Mouse (Mus musculus) right cerebral cortex, postnatal 4 days (tissue): ENCODE results near the gene Dlgap4.
"Not testable (repeated sequence)": the region's sequence is repeated elsewhere in the genome, so short reads cannot be mapped to it uniquely, and the experiment has no call there.

Experiments used
- DNase-seq: peaks from one replicate; pipeline ENCODE4 v3.0.0-alpha.2; 2022

The Dlgap4 gene

DNA sequence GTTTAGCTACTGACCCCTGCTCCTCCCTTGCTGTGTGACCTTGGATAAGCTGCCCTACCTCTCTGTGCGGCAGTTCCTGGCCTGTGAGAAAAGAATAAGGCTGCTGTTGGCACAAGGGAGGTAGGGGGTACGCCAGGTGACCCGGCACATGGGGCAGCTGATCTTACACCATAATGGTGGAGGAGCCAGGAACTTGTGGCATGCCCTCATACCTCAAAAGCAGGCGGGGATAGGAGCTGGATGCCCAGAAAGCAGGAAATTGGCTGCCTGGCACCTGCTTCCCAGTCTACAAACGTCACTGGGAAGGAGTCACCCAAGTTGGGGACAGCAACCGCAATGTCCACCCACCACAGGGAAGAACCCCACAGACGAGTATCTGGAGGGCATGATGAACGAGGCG, 166.6 kb downstream of the Dlgap4 start:
- no peak for DNase-seq

DNA sequence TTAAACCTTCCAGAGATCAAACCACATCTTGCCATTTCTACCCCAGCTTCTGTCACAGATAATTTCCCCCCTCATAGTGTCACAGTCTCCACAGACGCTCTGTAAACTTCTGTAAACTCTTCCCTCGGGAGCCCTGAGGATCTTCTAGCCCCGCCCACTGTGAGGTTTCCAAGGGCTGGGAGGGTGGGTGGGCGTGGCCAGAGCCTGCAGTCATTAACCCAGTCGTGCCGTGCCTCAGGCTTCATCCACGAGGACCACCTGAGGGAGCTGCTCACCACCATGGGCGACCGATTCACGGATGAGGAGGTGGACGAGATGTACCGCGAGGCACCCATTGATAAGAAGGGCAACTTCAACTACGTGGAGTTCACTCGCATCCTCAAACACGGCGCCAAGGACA, 167.2 kb downstream of the Dlgap4 start:
- no peak for DNase-seq

DNA sequence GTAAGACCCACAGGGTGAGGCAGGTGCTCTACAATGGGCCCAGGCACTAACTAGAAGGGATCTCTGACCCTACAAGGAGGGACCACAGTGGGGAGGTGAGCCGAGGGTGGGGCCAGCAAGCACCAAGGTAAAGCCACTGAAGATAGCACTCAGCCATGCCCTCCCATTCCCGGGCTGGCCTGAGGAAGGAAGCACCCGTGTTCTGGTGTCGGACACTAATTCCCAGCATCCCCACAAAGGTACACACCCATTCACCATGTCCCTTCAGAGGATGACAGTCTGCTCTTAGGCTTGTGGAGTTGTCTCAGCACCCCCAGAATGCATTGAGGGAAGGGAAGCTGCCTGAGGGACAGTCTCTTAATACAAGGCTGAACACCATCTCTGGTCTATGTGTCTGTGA, 167.8 kb downstream of the Dlgap4 start:
- no peak for DNase-seq

DNA sequence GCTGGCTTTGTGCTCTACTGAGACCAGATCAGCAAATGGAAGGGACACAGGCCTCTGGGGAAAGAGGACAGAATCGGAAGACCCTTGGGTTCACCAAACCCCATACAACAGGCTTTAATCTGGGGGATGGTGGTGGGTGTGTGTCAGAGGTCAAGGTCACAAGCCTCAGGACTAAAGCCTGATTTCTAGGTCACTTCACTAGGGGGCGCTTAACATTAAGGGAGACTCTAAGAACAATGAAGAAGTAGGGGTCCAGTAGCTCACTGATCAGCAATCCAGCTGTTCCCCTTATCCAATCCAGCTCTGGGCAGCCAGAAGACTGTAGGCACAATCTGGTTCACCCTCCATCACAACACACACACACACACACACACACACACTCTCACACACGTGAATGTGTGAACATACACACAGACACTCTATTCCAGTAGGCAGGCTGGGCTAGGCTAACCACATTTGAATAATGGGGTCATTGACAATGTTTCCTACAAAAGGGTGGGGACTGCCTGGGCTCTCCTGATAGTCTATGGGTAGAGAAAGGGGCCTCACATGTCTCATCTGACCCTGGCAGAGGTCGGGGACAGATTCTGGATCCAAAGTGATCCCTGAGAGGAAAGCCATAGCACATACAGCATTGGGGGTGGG, 168.5 kb downstream of the Dlgap4 start:
- DNase-seq, result no peak

DNA sequence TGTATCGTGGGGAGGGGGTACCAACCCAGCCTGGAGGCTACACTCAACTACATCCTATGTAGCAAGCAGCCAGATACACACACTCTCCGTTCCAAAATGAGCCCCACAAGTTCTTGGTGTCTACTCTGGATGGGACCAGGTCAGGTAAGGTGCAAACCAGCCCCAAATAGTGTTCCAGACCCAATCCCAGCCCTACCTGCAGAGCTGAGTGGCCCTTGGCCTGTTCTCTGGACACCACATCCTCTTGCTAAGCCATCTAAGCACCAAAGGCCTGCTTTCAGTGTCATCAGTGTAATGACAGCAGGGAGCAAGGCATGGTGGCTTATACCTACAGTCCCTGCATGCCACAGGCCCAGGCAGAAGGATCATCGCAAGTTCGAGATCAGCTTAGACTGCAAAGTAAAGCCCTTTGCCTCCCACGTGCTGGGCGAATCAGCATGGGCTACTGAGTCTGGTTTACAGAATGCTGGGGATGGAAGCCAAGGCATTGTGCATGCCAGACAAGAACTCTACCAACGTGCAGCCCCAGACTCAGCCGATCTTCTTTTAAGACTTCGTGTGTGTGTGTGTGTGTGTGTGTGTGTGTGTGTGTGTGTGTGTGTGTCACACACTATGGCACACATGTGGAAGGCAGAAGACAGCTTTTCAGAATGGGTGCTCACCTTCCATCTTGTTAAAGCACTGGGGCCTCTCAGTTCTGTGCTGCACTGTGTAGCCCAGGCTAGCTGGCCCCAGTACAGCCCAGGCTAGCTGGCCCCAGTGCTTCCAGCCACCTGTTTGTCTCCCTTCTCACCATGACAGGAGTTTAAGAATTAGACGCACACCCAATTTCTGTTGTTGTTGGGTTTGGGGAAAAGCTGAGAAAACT, 169.2 kb downstream of the Dlgap4 start:
- DNase-seq, result no peak

DNA sequence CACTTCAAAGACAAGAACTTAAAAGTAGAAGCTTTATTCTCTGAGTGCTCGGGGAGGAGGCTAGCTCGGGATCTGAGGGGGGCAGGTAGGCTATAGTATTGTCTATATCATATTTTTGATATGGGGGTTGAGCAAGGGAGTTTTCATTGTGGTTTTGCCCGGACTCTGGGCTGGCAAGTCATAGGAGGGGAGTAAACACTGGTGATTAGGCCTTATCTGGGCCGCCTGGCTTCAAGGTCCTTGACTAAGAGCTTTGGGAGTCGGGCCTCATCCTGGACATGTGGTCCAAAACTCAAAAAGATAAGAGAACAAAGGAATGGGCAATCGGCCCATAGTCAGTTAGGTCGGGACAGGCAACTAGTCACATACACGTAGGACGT, 169.8 kb downstream of the Dlgap4 start:
- no peak for DNase-seq

DNA sequence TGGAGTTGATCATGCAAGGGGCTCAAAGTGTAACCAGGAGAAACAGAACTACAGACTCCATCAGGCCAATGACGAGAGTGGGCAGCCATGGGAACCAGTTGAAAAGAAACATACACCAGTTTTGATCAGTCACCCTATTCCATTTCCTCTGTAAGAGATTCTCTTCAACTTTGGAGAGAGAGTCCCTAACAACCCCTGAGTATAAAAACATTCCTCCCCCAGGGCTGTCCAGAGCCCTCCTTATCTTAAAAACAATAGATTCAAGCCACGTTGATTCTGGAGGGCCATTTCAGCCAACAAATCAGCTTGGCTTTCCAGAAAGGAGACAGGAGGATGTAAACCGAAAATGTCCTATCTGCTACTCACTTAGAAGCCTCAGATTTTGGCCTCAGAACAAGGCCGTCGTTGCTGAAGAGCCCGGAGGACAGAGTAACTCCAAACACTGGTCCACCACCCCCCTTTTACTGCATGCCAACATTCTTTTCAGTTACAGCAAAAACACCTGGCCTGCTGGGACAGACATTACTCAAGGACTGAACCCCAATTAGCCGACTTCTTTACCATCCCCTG, 170.6 kb downstream of the Dlgap4 start:
- DNase-seq, result no peak

DNA sequence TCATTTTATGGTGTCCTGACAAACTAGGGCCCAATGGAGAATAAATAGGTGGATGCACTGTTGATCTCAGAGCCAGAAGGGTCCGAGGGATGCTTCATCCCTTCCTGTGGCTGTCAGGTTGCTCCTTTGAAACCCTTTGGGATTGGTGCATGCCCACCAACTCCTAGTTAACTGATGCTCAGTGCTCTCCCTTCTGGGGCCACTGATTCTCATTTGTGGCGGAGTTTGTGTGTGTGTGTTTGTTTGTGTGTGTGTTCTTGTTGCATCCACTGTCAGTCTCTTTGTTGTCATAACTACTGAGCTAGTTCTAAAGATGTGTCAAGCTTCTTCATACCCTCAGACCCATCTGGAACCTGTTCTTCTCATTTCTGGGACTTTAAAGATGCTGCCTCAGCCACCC, 171.4 kb downstream of the Dlgap4 start:
- DNase-seq, result no peak

DNA sequence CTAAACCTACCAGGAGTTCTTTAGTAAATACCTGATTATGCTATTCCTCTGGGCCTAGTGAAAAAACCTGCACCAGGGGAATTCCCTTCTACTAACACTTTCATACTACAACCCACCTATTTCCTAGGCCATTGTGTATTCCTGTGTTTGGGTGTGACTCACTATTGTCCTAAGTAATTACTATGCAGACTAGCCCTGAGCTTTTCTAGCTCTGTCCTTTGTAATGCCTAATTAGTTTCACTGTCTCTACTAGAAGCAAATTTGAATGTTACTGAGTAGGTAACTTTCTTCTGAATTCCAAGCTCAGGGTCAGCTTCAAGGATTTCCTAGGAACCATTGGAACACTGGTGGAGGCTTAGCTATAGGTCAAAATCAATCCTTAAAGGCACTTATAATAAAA, 172.9 kb downstream of the Dlgap4 start:
- DNase-seq, result not testable (repeated sequence)

DNA sequence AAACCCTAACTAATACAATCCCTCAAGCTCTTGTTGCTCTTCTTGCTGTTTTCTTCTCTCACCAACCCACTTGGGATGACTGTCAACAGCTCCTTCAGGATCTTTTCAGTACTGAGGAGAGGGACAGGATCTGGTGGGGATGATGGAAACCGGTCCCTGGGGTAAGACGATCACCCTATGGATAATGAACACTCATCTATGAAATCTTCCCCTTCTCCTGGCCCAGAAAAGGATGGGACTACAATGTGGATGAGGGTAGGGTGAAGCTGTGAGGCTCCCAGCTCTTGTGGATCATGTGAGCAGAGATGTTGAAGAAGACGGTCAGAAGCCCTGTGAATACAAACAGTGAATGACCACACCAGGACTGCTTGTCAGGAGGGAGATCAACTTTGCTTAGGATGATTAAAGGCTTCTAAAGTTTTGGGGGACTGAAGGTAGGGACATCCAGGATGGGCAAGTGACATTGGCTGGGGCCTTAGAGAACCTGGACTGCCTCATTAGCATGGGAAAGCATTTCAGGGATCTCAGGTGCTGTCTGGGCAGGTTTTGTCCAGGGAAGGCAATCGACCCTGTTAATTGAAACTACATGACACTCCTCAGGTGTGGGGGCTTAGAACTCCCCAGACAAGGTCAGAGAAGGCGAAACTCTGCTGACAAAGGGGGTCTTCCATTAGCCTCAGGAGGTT, 173.7 kb downstream of the Dlgap4 start:
- DNase-seq, result no peak

DNA sequence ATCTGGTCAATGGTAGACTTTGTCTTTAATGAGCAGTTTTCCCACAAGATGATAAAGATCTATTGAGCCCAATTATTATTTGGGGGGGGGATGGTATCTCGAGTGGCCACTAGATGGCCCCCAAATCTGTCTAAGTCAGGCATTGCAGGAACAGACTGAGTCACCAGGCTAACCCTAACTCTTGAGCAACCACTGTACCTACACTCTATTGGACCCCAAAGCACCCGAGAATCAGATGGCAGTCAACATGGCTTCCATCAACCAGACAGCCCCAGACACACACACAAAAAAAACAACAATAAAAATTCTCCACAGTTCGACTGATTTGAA, 174.2 kb downstream of the Dlgap4 start:
- no peak for DNase-seq

DNA sequence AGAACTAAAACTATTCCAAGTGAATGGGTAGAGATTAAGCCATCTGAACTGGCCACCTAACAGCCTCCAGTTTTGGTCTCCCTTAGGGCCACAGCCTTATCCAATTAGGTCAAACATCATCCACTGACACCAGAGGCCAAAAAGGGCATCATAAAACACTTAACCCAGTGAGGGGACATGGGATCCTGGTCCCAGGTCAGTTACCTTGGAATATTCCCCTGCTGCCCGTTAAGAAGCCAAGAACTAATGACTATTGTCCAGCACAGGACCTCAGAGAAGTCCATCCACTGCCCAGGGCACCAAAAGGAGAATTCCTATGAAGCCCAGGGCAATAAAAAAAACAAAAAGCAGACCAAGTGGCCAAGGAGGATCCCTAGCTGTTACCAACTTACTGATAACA, 175.3 kb downstream of the Dlgap4 start:
- no peak for DNase-seq

DNA sequence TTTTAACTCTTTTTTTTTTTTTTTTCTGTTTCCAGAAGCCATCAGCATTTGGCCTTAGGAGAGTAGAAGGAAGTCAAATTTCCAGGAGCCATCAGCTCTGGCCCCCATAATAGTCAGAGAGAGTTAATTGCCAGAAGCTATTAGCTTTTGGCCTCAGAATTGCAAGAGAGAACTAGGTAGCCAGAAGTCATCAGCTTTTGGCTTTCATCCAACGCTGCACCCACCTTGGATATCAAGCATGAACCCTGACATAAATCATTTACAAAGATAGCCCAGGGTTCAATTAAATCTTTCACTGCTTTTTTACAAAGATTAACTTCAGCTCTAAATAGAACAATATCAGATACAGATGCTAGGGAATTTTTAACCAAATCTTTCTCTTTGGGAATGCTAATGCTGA, 185.0 kb downstream of the Dlgap4 start:
- no peak for DNase-seq

DNA sequence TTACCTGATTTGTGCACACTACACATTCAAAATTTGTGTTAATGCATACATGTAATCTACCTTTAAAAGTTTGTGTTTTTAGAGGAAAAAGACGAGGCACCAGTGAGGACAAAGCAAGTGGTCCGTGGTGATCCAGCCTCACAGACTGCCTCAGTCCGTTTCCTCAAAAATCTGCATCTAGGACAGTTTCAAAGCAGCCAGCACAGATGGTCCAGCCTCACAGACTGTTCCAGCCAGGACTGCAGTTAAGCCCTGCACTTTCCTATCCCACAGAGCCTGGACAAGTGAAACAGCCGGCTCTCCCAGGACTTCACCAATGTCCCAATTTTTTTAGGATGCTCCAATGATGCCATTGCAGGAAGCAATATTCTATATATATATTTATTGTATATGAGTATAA, 187.5 kb downstream of the Dlgap4 start:
- no peak for DNase-seq

DNA sequence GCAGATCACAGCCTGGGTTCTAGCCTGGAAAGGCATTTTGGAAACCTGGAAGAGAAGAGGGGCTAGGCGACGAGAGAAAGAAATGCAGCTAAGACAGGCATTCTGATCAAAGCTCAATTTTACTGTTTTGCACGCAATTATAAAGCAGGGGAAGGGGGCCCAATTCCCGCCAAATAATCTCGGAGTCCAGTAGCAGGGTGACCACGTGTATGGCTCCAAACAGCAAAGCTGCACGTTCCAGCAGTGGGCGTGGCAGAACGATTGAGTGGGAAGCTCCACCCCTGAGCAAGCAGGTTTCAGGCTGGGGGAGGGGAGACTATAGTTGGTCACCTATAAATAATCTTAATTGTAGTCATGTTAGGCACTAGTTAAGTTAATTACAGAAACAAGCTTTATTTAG, 188.6 kb downstream of the Dlgap4 start:
- DNase-seq, result not testable (repeated sequence)

DNA sequence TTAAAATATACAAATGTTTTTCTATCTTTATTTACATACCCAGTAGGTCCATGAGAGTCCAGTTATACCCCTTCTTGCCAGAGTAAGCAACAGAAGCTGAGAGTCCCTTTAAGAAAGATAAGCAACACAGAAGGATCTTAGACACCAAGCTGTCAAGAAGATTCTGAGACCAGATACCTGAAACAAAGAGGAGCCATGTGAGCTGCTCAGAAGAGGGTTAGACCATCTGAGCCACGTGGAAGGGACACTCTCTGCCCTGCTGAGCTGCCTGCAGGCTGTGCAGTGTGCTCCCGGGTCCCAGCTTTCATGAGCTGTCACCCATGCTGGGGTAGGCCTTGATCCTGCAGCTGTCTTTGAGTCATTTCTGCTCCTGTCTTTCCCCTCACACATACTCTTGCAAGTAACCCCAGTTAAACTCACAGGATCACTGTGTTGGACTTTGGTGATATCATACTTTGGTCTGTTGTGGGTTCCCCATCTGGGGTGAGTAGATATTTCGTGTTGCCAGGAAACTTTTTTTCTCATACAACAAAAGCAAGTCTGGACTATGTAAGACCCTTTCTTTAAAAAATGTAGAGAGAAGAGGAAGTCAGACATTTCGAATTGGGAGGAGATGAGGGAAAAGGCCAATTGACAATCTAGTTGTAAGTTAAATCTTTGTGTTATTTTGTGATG, 190.3 kb downstream of the Dlgap4 start:
- DNase-seq, result no peak

DNA sequence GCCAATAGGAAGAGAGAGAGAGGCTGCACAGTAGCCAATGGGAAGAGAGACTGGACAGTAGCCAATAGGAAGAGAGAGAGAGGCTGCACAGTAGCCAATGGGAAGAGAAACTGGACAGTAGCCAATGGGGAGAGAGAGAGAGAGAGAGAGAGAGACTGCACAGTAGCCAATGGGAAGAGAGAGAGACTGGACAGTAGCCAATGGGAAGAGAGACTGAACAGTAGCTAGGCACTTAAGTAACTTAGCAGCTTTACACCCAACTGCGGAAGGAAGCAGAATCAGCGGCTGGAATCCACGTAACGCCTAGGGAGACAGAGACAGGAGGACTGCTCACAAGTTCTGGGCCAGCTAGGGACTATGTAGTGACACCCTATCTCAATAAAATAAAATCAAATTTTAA, 191.1 kb downstream of the Dlgap4 start:
- no peak for DNase-seq

DNA sequence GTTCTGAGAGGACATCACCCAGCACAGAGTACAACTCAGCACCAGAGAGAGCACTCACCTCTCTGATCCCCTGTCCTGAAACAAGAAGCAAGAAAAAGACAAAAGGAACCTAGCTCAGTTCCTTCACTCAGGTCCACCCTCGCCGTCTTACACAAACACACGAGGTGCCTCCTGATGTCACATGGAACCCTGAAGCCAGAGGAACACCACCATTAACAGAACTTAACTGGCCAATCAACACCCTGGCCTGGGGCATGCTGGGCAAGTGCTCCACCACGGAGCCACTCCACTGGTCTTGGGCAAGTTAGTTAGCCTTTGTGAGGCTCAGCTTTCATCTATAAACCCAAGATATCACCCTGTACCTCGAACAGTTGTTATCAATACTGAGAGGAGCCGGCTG, 193.4 kb downstream of the Dlgap4 start:
- DNase-seq, result no peak

DNA sequence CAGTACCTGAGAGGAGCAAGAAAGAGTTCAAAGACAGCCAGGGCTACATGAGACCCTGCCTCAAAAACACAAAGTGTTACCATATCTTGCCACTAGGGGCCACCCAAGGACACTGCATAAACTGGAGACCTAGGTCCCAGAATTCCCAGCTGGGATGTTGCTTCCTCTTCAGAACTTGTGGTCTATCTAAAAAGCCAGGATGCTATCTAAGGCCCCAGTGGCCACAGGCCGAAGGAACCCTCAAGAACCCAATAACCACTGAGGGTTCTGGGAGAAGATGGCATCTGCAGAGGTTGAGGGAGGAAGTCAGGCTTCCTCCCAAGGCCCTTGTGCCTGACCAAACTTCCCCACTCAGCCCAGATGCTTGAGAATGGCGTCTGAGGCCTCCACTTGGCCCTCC, 196.1 kb downstream of the Dlgap4 start:
- peak; percentile 74 for DNase-seq

DNA sequence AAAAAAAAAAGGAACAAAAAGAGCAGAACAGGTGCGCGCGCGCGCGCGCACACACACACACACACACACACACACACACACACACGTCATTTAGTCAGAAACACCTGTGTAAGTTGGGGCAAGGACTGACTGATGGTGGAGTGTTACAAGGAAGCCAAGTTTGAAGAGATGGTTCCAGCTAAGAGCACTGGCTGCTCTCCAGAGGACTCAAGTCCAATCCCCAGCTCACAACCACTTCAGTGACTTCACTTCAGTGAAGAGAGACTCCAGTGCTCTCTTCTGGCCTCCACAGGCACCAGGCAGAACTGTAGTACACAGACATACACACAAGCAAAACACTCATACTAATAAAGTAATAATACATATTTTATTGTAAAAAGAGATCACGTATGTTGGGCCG, 197.2 kb downstream of the Dlgap4 start:
- no peak for DNase-seq

DNA sequence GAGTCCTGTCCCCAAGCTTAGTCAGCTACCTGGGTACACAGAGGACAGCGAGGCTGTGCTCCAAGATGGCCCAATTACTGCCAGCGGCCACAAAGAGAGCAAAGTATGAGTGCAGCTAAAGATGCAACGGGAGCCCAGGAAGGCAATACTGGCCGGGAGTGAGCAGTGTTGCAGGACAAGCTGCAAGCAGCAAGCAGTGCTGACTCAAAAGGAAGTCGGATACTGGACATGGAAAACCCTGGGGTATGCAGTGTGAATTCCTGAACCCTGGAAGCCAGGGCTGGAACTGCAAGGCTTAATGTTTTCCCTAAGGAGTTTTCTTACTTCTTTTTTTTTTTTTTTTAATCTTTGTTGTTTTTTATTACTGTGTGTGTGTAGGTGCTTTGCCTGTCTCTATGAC, 198.1 kb downstream of the Dlgap4 start:
- no peak for DNase-seq
